Mouse (Mus musculus): ENCODE data around the gene Nln.

The Nln gene

GRCm38 (mm10) chr13:104018466-104019076 lies 90.8 kb downstream of the Nln start:
- DNase-seq (ENCODE audit: low spot score in 2 of 2) = no peak

- no peak for DNase-seq (ENCODE audit: low spot score in 2 of 2)
Measured at GRCm38 (mm10) chr13:104015246-104016105, 93.9 kb downstream of the Nln start.

- no peak for DNase-seq (ENCODE audit: low spot score in 2 of 2)
Measured at GRCm38 (mm10) chr13:104014038-104014437, 95.4 kb downstream of the Nln start.

- no peak for DNase-seq (ENCODE audit: low spot score in 2 of 2)
Measured at GRCm38 (mm10) chr13:104013380-104013779, 96.0 kb downstream of the Nln start.

- no peak for DNase-seq (ENCODE audit: low spot score in 2 of 2)
Measured at GRCm38 (mm10) chr13:104012214-104012833, 97.1 kb downstream of the Nln start.

GRCm38 (mm10) chr13:104011289-104011688 lies 98.1 kb downstream of the Nln start:
- no peak for DNase-seq (ENCODE audit: low spot score in 2 of 2)

- no peak for DNase-seq (ENCODE audit: low spot score in 2 of 2)
Measured at GRCm38 (mm10) chr13:104005231-104005845, 104.1 kb downstream of the Nln start.

GRCm38 (mm10) chr13:103994085-103994455 lies 115.3 kb downstream of the Nln start:
- no peak for DNase-seq (ENCODE audit: low spot score in 2 of 2)

GRCm38 (mm10) chr13:103993142-103994084 lies 116.0 kb downstream of the Nln start:
- no peak for DNase-seq (ENCODE audit: low spot score in 2 of 2)

- DNase-seq (ENCODE audit: low spot score in 2 of 2) = no peak
Measured at GRCm38 (mm10) chr13:103986660-103987059, 122.8 kb downstream of the Nln start.

GRCm38 (mm10) chr13:103985510-103986278 lies 123.7 kb downstream of the Nln start:
- no peak for DNase-seq (ENCODE audit: low spot score in 2 of 2)

GRCm38 (mm10) chr13:103982376-103982775 lies 127.0 kb downstream of the Nln start:
- no peak for DNase-seq (ENCODE audit: low spot score in 2 of 2)

- no peak for DNase-seq (ENCODE audit: low spot score in 2 of 2)
Measured at GRCm38 (mm10) chr13:103980414-103980813, 129.0 kb downstream of the Nln start.

GRCm38 (mm10) chr13:103978286-103978866 lies 131.0 kb downstream of the Nln start:
- DNase-seq (ENCODE audit: low spot score in 2 of 2) = no peak

- DNase-seq (ENCODE audit: low spot score in 2 of 2) = no peak
Measured at GRCm38 (mm10) chr13:103977844-103978243, 131.6 kb downstream of the Nln start.

- no peak for DNase-seq (ENCODE audit: low spot score in 2 of 2)
Measured at GRCm38 (mm10) chr13:103976181-103976724, 133.2 kb downstream of the Nln start.

- no peak for DNase-seq (ENCODE audit: low spot score in 2 of 2)
Measured at GRCm38 (mm10) chr13:103975101-103975500, 134.3 kb downstream of the Nln start.

- DNase-seq (ENCODE audit: low spot score in 2 of 2) = no peak
Measured at GRCm38 (mm10) chr13:103973977-103974376, 135.4 kb downstream of the Nln start.
